Mouse (Mus musculus) splenic B cell, adult 2 months (primary cell): ENCODE measurements around the gene Myo16.

Experiments used
- DNase-seq: peaks from one replicate; pipeline ENCODE4 v3.0.0-alpha.2; 2011; ENCODE audit warnings: low read depth, low spot score
- H3K27me3 ChIP-seq: 2 replicates; pipeline ENCODE4 v1.6.1; 2012; ENCODE audit warnings: mild to moderate bottlenecking, low read length, moderate library complexity, mixed read lengths; ENCODE audit not compliant: control insufficient read depth, poor library complexity, insufficient read depth, severe bottlenecking
- H3K36me3 ChIP-seq: 2 replicates; pipeline ENCODE4 v1.6.1; 2012; ENCODE audit warnings: mild to moderate bottlenecking, low read length, moderate library complexity, mixed read lengths; ENCODE audit not compliant: control insufficient read depth, poor library complexity, insufficient read depth, severe bottlenecking

Gene Myo16

GRCm38 (mm10) chr8:10472371-10472770 lies 318.7 kb downstream of the Myo16 start:
- no peaks in the 10 kb centered on the region for H3K36me3 ChIP-seq
- no peaks in the 10 kb centered on the region for H3K27me3 ChIP-seq
- no peak for DNase-seq

GRCm38 (mm10) chr8:10474446-10474845 lies 320.7 kb downstream of the Myo16 start:
- Histone ChIP-seq H3K27me3 (no peaks in the 10 kb centered on the region), H3K36me3 (no peaks in the 10 kb centered on the region)
- no peak for DNase-seq

GRCm38 (mm10) chr8:10479059-10479458 lies 325.3 kb downstream of the Myo16 start:
- Histone ChIP-seq H3K27me3 (no peaks in the 10 kb centered on the region), H3K36me3 (no peaks in the 10 kb centered on the region)
- no peak for DNase-seq

- Histone ChIP-seq H3K27me3 (no peaks in the 10 kb centered on the region), H3K36me3 (no peaks in the 10 kb centered on the region)
- no peak for DNase-seq
Observed at GRCm38 (mm10) chr8:10480850-10481249, 327.1 kb downstream of the Myo16 start.

DNA sequence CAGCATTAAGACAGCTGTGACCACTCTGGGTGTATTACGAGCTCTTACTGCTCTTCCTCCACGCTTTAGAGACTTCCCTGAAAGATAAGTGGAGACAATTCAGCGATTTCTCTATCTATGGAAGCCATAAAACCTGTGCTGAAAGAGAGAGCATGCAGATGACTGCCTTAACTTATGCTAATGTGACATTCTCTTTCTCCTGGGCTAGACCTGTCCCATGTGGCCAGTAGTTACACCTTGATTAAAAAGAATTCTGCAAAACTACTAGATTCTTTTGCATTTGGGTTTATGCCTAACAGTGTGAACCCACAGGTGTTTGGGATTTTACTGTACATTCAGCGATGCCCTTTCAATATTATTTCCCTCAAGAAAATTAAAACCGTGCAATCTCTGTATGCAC lies 328.4 kb downstream of the Myo16 start:
- no peaks in the 10 kb centered on the region for H3K36me3 ChIP-seq
- H3K27me3 ChIP-seq = no peaks in the 10 kb centered on the region
- DNase-seq = no peak

DNA sequence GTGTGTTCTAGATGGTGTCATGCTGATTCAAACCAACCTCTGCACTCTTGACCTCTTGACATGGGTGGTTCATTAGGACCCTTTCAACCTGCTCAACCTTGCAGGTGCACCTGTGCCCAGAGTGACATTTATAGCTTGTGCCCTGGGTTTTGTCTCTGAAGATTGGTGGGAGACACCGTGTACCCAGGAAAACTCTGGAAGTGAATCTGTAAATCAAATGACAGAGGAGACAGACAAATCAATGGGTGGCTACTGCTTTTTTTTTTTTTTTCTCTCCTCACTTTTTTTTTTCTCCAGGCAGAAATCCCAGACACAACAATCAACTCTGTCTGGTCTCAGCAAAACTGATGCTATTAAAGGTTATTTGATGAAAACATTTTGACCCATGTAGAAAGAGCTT lies 329.2 kb downstream of the Myo16 start:
- no peaks in the 10 kb centered on the region for H3K27me3 ChIP-seq
- H3K36me3 ChIP-seq = no peaks in the 10 kb centered on the region
- DNase-seq = no peak

DNA sequence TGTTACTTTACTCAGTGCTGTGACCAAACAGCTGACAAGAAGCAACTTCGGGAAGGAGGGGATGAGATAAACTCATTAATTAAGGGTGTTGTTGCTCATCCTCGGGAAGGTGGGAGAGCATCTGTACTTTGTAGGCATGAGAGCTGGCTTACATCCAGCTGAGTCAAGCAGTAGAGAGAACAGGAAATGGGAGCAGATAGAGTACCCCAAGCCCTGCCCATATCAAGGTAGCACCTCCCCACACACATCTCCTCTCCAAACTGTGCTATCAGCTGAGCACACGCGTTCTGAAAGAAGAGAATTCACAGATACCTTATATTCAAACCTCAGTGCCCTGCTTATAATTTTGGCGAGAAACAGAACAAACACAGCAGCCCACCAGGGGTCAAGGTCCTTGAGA lies 330.1 kb downstream of the Myo16 start:
- H3K27me3 ChIP-seq = no peaks in the 10 kb centered on the region
- no peak for DNase-seq

GRCm38 (mm10) chr8:10489738-10490419 lies 336.2 kb downstream of the Myo16 start:
- Histone ChIP-seq H3K27me3 (no peaks in the 10 kb centered on the region), H3K36me3 (no peaks in the 10 kb centered on the region)
- DNase-seq = no peak

More for the DNA sequence above, 330.1 kb downstream of the Myo16 start:
- H3K36me3 ChIP-seq = no peaks in the 10 kb centered on the region

GRCm38 (mm10) chr8:10490420-10490784 lies 336.7 kb downstream of the Myo16 start:
- Histone ChIP-seq H3K36me3 (no peaks in the 10 kb centered on the region), H3K27me3 (no peaks in the 10 kb centered on the region)
- DNase-seq = no peak

GRCm38 (mm10) chr8:10490874-10491273 lies 337.2 kb downstream of the Myo16 start:
- DNase-seq = no peak
- H3K36me3 ChIP-seq = no peaks in the 10 kb centered on the region
- no peaks in the 10 kb centered on the region for H3K27me3 ChIP-seq

DNA sequence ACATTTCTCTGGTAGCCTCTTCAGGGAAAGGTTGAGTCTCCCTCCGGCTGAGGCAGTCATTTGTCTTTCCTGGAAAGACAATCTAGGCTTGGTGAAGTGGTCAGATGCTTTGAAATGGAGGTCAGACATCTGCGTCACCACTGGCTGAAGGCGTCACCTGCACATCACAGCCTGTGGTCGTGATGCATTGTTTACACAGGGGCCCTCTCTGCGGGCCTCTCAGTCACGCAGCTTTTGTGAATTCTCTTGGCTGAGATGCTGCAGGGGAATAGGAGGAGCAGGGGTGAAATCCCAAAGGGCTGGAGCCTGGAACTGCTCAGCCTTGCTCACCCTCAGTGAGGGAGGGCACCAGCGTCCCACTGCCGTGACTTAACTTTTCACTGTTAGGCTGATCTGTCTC lies 346.1 kb downstream of the Myo16 start:
- no peak for DNase-seq
- Histone ChIP-seq H3K27me3 (no peaks in the 10 kb centered on the region), H3K36me3 (no peaks in the 10 kb centered on the region)

- H3K27me3 ChIP-seq = no peaks in the 10 kb centered on the region
- no peak for DNase-seq
- no peaks in the 10 kb centered on the region for H3K36me3 ChIP-seq
Observed at GRCm38 (mm10) chr8:10500465-10500864, 346.8 kb downstream of the Myo16 start.

GRCm38 (mm10) chr8:10501750-10502149 lies 348.0 kb downstream of the Myo16 start:
- Histone ChIP-seq H3K36me3 (no peaks in the 10 kb centered on the region), H3K27me3 (no peaks in the 10 kb centered on the region)
- DNase-seq = no peak

- Histone ChIP-seq H3K27me3 (no peaks in the 10 kb centered on the region), H3K36me3 (no peaks in the 10 kb centered on the region)
- DNase-seq = no peak
Observed at GRCm38 (mm10) chr8:10512105-10512504, 358.4 kb downstream of the Myo16 start.

- no peak for DNase-seq
- H3K36me3 ChIP-seq = no peaks in the 10 kb centered on the region
- no peaks in the 10 kb centered on the region for H3K27me3 ChIP-seq
Observed at GRCm38 (mm10) chr8:10517381-10517780, 363.7 kb downstream of the Myo16 start.

DNA sequence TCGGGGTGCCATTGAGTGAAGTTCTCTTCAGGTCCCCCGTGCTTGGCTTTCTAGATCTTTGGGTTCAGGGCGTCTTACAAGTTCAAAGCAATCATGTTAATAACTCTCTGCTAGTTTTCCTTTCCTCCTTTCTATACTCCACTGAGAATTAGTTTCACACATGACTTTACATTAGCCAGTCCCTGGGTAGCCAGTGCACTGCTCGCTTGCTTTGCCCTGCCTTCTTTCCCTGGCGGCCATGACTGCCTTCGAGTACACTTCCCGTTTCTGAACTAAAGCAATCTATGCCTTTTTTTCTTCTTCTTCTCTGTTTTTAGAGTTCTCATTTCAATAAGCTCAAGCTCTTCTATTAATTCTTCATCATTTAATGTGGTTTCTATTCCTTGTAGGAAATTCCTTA lies 365.6 kb downstream of the Myo16 start:
- DNase-seq = no peak
- Histone ChIP-seq H3K36me3 (no peaks in the 10 kb centered on the region), H3K27me3 (no peaks in the 10 kb centered on the region)
